Mouse (Mus musculus) stomach, postnatal 0 days (tissue): ENCODE measurements around the gene Khdrbs1.

Source experiments
- CTCF ChIP-seq: IDR thresholded peaks from 2 replicates; pipeline ENCODE4 v1.5.1; 2016; ENCODE audit warnings: antibody characterized with exemption, low read depth, mild to moderate bottlenecking, moderate library complexity
- EP300 ChIP-seq: optimal IDR thresholded peaks from 2 replicates; pipeline ENCODE3; 2016; ENCODE audit warnings: antibody characterized with exemption

- TF ChIP-seq EP300 (no peak), CTCF (no peak)
Observed at GRCm38 (mm10) chr4:129770600-129770999, 28.5 kb upstream of the Khdrbs1 start.
